Mouse (Mus musculus) splenic B cell, adult 2 months (primary cell): ENCODE results near the gene Hdgfl2.
"Not testable (repeated sequence)": the region's sequence is repeated elsewhere in the genome, so short reads cannot be mapped to it uniquely, and the experiment has no call there.

Experiments
- DNase-seq: peaks from one replicate; pipeline ENCODE4 v3.0.0-alpha.2; 2011; ENCODE audit warnings: low read depth, low spot score
- H3K27me3 ChIP-seq: 2 replicates; pipeline ENCODE4 v1.6.1; 2012; ENCODE audit warnings: mild to moderate bottlenecking, low read length, moderate library complexity, mixed read lengths; ENCODE audit not compliant: control insufficient read depth, poor library complexity, insufficient read depth, severe bottlenecking
- H3K36me3 ChIP-seq: 2 replicates; pipeline ENCODE4 v1.6.1; 2012; ENCODE audit warnings: mild to moderate bottlenecking, low read length, moderate library complexity, mixed read lengths; ENCODE audit not compliant: control insufficient read depth, poor library complexity, insufficient read depth, severe bottlenecking

The Hdgfl2 gene

DNA sequence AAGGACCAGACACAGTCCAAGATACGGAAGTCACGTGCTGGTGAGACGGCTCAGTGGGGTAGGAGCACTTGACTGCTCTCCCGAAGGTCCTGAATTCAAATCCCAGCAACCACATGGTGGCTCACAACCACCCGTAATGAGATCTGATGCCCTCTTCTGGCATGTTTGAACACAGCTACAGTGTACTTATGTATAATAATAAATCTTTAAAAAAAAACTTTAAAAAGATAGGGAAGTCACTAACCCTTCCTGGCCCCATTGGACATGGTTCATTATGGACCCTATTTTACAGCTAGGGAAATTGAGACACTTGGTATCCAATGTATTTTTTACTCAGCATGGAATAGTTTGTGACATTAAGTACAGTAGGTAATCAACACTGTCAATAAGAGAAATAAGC is 1.9 kb upstream of the Hdgfl2 start:
- Histone ChIP-seq H3K27me3 (no peaks in the 10 kb centered on the region), H3K36me3 (peaks cover 6% of the 10 kb centered on the region)
- no peak for DNase-seq

DNA sequence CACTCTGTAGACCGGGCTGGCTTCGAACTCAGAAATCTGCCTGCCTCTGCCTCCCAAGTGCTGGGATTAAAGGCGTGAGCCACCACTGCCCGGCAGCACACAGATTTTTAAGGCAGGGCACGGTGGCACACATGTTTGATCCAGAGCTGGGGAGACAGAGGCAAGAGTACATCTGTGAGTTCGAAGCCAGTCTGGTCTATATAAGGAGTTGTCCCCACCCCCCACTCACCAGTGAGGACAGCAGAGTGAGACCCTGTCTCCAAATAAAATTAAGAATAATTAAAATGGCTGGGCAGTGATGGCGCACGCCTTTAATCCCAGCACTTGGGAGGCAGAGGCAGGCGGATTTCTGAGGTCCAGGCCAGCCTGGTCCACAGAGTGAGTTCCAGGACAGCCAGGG is 1.1 kb upstream of the Hdgfl2 start:
- DNase-seq: peak; percentile 27
- not testable (repeated sequence) for H3K27me3 ChIP-seq, H3K36me3 ChIP-seq

DNA sequence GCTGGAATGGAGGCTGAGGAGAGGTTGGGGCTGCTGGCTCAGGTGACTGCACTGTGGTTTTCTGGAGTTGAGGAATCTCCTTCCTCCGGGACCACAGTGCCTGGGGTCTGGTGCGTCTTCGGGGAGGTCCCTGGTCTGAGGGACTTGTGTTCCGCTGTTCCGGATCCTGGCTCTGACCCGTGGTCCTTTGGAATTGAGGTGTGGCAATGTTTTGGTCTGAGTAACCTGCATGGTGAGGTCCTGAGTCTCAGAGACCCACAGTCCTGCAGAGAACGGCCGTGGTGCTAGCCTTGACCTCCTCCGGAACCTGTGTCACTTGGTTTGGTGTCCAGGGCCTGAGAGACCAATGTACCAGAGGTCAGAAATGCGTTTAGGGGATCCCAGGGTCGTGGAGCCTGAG is 487 bp downstream of the Hdgfl2 start:
- DNase-seq: peak; percentile 36
- 0 out of 2 replicates have a peak, but pooled peaks cover 5% of the 10 kb centered on the region for H3K36me3 ChIP-seq

DNA sequence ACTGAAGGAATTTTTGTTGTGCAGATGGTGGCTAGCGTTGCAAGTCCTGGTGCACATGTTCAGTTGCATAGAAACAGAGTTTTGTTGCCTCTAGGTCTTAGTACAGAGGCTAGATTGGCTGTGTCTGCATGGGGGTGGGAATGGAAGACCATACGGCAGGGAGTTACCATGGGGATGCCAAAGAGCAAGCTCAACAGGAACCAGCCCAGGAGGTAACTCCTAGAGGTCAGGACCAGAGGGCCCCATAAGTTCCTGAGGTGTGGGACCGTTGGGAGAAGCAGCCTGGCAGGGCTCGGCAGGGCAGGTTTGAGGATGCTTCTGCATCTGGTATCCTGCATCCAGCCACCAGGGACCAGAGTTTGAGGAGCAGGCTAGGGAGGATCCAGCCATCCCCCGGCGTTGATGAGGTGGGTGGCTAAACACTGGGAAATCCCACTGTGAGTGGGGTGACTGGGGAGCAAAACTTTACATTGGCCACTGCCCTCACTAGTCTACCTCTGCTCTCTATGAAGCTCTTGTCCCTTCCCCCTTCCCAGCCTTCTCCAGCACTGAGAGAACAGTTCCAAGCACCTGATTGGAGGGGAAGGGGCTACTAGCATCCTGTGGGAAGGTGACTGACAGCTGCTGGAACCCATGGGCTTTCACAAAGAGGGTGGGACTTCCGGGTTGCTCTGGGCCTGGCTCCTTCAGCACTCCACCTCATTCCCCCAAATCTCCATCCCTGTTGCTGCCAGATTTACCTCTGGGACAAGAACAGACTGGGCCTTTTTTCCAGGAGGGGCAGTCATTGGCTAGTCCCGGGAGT is 1.5 kb downstream of the Hdgfl2 start:
- DNase-seq: no peak
- H3K27me3 ChIP-seq: no peaks in the 10 kb centered on the region
- 0 out of 2 replicates have a peak, but pooled peaks cover 5% of the 10 kb centered on the region for H3K36me3 ChIP-seq

More for the DNA sequence above, 487 bp downstream of the Hdgfl2 start:
- H3K27me3 ChIP-seq: no peaks in the 10 kb centered on the region

DNA sequence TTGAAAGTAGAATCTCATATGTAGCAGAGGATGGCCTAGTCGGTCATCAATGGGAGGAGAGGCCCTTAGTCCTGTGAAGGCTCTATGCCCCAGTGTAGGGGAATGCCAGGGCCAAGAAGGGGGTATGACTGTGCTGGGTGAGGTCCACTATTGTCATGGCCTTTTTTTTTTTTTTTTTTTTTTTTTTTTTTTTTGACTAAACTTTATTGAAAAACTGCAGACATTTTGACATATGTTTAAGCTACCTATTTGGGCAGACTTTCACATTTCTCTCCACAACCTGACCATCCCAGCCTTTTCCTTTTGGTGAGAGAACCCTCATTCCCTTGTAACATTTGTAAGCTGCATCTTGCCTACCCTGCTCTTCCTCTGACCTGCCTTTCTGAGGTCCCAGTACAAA is 12.9 kb downstream of the Hdgfl2 start:
- no peak for DNase-seq
- H3K36me3 ChIP-seq: peaks cover 5% of the 10 kb centered on the region
- H3K27me3 ChIP-seq: no peaks in the 10 kb centered on the region

DNA sequence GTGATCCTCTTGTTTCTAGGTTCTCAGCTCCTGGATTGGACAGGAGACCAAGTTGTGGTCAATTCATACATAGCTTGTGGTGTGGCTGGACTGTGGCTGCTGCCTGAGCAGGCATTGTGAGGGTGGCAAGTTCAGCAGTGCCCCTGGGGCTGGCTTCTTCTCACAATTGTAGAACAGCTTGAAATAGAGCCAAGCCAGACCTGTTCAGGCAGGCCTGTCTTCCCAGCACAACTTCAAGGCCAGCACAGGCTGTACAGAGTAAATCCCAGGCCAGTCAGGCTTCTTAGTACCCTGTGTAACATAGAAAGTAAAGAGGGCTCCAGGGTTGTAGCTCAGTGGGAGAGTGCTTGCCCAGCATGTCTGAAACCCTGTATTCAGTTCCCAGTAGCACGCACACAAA is 13.4 kb downstream of the Hdgfl2 start:
- DNase-seq: no peak
- no peaks in the 10 kb centered on the region for H3K27me3 ChIP-seq
- peaks cover 5% of the 10 kb centered on the region for H3K36me3 ChIP-seq

DNA sequence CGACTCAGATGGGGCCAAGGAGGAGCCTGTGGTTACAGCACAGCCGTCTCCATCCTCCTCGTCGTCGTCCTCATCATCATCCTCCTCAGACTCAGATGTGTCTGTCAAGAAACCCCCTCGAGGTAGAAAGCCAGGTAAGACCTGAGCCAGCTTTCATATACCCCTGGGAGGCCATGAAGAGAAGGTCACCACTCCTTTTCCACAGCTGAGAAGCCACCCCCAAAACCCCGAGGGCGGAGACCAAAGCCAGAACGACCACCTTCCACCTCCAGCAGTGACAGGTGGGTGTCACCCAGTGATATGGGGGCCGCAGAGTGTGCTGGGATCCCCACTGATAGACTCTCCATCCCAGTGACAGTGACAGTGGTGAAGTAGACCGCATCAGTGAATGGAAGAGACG is 17.4 kb downstream of the Hdgfl2 start:
- no peak for DNase-seq
- Histone ChIP-seq H3K27me3 (no peaks in the 10 kb centered on the region), H3K36me3 (peaks cover 8% of the 10 kb centered on the region)

DNA sequence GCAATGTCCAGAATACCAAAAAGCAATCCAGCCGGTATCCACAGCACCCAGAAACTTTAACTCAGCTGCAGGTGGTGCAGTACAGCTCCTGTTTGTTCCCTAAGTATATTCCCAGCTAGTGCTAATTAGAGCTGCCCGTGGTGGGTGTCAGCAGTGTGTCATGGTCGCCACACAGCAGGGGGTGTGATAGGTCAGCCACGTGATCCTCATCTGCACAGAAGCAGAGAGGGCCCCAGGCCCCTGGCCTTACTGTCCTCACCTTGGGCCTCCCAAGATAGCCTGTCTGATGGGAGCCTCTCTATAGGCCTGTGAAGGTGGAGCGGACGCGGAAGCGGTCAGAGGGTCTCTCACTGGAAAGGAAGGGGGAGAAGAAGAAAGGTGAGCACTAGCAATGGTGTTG is 18.7 kb downstream of the Hdgfl2 start:
- no peaks in the 10 kb centered on the region for H3K27me3 ChIP-seq
- no peak for DNase-seq
- H3K36me3 ChIP-seq: peaks cover 8% of the 10 kb centered on the region

DNA sequence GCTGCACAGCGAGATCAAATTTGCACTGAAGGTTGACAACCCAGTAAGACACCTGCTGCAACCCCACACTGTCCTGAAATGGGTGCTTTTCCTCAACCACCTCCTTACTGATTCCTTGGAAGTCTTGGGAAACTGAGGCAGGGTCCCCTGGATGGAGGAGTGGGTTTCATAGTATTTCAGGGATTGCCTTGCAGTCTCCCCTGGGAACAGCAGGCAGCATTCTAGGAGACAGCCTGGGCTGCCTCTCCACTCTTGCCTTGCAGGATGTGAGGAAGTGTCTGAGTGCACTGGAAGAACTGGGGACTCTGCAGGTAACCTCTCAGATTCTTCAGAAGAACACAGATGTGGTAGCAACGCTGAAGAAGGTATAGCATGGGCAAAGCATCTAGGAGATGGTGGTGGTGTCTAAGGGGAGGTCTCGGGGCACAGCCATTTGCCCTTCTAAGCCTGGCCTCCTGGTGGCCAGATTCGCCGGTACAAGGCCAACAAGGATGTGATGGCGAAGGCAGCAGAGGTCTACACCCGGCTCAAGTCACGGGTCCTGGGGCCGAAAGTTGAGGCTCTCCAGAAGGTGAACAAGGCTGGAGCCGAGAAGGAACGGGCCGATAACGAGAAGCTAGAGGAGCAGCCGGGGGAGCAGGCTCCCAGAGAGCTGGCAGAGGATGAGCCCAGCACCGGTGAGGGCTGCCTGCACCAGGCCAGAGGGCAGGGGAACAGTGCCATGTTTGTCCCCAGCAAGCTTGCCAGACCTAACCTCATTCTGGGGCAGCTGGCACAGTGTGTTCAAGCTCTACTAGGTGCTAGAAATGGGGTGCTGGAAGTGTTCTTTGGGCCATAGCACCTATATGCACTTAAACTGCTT is 19.5 kb downstream of the Hdgfl2 start:
- DNase-seq: no peak
- no peaks in the 10 kb centered on the region for H3K27me3 ChIP-seq
- H3K36me3 ChIP-seq: peaks cover 8% of the 10 kb centered on the region

DNA sequence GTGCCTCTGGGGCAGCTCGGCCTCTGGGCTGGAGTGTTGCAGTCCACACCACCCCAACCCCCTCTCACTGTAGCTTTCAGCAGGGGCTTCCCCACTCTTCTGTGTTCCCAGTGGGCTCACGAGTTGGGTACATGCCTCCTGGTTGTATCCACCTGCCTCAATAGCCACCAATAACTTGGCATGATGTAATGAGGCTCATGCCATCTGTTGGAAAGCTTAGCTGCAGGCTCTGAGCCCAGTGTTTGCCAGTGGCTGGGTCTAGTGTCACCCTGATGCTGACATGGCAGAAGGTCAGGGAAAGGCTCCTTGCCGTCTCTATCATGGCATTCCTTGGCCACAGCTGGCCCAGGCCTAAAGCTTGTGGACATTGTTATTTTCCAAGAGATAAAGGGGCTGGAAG is 21.4 kb downstream of the Hdgfl2 start:
- no peak for DNase-seq
- no peaks in the 10 kb centered on the region for H3K27me3 ChIP-seq

DNA sequence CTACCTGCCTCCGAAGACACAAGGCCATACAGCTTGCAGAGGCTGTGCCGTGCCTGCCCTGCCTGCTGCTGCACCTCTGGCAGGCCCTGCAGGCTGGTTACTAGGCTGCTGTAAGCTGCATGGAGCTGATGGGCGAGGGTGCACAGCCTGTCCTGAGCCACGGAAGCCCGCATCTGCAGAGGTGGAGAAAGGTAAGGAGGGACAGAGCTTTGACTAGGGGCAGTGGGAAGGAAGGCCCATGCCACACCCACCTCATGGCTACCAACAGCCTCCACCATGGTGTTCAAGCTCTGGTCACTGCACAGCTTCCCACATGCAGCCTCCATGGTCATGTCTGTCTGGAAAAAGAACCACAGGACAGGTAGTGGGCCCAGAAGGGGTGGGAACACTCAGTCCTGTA is 22.7 kb downstream of the Hdgfl2 start:
- no peak for DNase-seq
- H3K36me3 ChIP-seq: peaks cover 3% of the 10 kb centered on the region
- H3K27me3 ChIP-seq: no peaks in the 10 kb centered on the region

More for the DNA sequence above, 21.4 kb downstream of the Hdgfl2 start:
- peaks cover 8% of the 10 kb centered on the region for H3K36me3 ChIP-seq

DNA sequence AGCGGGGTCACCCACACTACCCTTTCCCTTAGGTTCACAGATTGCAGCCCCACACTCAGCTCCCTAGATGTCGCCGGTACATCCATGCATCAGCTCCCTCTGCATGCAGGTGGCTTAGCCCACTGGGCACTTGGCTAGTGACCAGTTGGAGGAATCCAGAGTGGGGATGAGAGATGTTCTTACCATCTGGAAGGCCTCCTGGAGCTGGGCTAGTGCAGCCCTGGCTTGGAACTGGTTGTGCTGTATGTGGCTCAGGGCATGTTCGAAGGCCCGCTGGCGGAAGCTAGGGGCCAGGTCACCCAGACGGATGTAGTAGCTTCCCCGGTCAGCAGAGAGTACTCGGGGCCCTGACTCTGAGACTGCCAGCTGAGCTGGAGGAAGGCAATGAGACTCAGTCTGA is 23.5 kb downstream of the Hdgfl2 start:
- H3K27me3 ChIP-seq: no peaks in the 10 kb centered on the region

DNA sequence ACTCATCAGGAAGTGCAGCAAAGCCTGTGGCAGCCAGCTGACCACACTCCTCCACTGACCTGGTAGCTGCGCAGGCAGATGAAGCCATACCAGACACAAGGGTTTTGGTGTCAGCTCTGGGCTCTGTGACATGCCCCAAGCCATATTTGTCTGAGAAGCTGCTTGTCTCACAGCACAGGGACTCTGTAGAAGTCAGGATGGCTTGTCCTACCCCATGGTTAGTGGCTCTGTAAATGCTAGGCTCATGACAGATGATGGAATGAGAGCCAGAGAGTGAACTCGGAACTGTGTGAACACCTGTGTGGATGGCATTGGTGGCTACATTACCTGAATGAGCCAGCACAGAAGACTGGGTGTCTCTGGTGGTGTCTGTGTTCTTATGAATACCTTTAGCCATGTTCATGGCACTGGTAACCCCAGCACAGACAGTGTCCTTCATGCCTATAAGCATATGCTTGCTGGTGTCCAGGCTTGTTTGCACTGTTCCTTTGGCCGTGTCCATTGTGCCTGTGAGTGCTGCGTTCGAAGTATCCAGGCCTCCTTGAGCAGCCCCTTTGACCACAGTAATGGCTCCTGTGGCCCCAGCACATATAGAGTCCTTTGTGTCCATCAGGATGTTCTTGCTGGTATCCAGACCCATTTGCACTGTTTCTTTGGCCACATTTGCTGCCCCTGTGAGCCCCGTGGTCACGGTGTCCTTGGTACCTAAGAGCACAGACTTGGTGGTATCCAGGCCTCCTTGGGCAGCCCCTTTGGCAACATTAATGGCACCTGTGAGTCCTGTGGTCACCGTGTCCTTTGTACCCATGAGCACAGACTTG is 24.2 kb downstream of the Hdgfl2 start:
- no peak for DNase-seq
- H3K27me3 ChIP-seq: no peaks in the 10 kb centered on the region
- H3K36me3 ChIP-seq: no peaks in the 10 kb centered on the region; the same call in 1 of the 2 replicates

More for the DNA sequence above, 23.5 kb downstream of the Hdgfl2 start:
- no peak for DNase-seq
- H3K36me3 ChIP-seq: peaks cover 3% of the 10 kb centered on the region

DNA sequence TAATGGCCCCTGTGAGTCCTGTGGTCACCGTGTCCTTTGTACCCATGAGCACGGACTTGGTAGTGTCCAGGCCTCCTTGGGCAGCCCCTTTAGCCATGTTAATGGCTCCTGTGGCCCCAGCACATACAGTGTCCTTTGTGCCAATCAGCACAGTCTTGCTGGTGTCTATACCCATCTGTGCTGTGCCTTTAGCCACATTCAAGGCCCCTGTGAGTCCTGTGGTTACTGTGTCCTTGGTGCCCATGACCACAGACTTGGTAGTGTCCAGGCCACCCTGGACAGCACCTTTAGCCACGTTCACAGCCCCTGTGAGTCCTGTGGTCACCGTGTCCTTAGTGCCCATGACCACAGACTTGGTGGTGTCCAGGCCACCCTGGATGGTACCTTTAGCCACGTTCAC is 25.4 kb downstream of the Hdgfl2 start:
- H3K27me3 ChIP-seq, H3K36me3 ChIP-seq, DNase-seq: not testable (repeated sequence)
